Mouse (Mus musculus): ENCODE measurements around the gene Pdzd2.

GRCm38 (mm10) chr15:12674026-12674425, 65.7 kb downstream of the Pdzd2 start:
- no peak for TF ChIP-seq CTCF (IDR thresholded peaks at IDR 0.05)
- no peak for TF ChIP-seq EP300 (IDR thresholded peaks at IDR 0.05)
